Mouse (Mus musculus): Measurements from ENCODE around the gene Tas2r135. TPM values are rescaled to one million over a fixed set of nuclear protein-coding genes. Genes with fewer than 3 reads are reported as not detected.

Tas2r135 gene
- polyA plus RNA-seq (2012; rRNA removed) = 0.30 and 0.37 TPM in 2 replicates

DNA sequence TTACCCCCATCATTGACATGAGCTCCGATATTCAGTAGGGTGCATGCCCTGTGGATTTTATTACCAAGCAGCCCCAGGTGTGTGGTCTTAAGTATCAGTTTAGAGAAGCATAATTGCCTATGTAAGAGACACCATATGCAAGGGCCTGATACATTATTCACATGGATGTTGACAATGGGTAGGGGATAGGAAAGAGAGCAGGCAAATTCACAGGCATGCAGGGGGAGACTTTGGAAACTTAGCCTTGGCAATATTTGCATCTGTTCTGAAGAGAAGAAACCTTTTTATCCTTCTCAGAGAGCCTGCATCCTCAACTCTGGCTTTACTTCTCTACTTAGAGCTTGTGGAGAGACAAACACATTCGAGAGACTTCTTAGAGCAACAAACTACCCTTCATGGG lies at the start of gene Tas2r135:
Gene Tas2r135 (plus strand): TSS at position 301 of the 400 bp plus-strand sequence.
- no peak for DNase-seq (ENCODE audit: low spot score)

- DNase-seq (ENCODE audit: low spot score) = no peak
Observed at GRCm38 (mm10) chr6:42355794-42356600, 49.2 kb upstream of the Tas2r135 start.

DNA sequence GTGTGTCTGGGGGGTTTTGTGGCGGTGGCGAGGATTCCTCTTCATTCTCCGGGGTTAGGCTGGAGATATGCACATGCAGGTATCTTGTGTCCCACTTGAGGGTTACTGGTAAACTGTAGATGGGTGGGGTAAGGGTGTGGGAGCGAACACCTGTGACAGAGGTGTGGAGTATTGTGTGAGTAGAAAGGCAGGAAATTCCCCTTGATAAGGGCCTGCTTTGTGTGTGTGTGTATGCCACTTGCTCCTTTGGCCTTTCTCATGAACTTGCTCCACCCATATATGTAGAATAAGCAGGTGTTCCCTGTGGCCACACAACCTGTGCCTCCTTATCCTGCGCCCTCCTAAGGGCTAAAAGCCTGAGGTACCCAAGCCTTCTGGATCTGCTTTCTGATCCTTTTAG lies 48.3 kb upstream of the Tas2r135 start:
- DNase-seq (ENCODE audit: low spot score) = no peak

DNA sequence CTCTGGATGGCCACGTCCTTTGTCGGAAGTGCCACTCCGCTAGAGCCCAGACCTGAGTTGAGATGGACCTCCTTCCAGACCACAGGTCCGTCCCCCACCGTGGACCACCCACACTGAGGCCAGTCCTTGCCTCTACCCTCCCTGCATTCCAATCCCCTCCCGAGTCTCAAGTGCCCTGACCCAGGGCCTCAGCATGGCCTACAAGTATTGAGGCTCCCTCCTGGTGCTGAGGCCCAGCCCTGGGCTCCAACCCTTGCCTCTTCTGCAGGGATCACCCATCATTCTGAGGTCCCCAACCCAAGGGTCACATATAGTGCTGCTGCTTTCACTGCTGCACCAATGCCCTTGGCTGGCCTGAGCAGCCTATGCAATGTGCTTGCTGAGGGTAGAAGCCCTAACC lies 47.3 kb upstream of the Tas2r135 start:
- DNase-seq (ENCODE audit: low spot score) = no peak

GRCm38 (mm10) chr6:42358901-42359300 lies 46.3 kb upstream of the Tas2r135 start:
- DNase-seq (ENCODE audit: low spot score) = no peak

- DNase-seq (ENCODE audit: low spot score) = no peak
Observed at GRCm38 (mm10) chr6:42359364-42360147, 45.7 kb upstream of the Tas2r135 start.

DNA sequence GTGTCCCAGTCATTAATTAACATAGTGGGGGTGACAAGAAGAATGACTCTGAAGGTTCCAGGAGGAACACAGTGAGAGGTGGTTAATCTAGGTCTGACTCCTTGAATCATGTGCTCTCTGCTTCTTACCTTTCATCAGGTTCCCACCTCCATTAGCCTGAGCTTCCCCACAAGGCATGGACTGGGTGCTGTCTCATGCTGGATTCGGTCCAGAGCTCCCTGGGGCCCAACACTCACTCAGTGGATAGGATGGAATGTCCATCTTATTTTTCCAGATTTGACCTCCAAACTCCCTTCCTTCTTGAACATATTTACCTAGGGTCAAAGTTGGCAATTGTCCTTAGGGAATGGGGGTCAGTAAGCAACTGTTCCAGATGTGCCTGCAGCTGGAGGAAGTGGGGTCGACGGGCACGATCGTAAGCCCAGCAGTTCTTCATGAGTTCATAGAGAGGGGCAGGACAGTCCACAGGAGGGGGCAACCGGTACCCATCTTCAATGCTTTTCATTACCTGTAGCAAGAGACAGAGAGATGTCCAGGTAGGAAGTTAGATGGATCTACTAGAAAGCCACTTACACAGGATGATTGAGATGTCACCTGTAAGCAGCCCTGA lies 44.9 kb upstream of the Tas2r135 start:
- DNase-seq (ENCODE audit: low spot score) = no peak

DNA sequence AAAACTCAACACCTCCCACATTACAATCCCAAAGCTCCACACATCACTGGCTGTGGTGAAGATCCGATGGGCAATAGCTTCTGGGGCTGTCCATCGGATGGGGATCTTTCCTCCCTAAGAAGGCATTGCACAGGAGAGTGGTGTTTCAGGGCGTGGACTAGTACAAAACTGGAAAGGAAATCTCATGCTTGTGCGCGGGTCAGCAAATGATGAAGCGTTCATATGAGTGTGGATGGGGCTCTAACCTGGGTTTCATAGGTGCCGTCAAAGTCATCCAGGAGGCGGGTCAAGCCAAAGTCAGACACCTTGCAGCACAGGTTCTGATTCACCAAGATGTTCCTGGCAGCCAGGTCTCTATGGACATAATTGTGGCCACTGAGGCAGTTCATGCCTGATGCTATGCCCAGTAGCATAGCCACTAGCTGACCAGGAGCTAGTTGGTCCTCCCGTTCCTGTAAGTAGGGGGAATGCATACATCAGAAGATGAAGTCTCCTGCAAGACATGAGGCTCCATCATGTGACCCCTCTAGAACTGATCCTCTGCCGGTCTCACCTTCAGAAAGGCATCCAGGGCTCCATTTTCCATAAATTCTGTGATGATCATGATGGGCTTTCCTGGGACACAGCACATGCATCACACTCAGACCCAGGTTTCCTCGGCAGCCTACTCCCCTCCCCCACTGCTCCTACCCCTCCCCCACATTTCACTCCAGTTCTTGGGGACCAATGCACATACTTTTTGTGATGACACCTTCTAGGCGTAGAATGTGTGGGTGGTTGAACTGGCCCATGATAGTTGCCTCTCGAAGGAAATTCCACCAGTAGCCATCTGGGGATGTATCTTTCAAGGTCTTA lies 44.0 kb upstream of the Tas2r135 start:
- no peak for DNase-seq (ENCODE audit: low spot score)

DNA sequence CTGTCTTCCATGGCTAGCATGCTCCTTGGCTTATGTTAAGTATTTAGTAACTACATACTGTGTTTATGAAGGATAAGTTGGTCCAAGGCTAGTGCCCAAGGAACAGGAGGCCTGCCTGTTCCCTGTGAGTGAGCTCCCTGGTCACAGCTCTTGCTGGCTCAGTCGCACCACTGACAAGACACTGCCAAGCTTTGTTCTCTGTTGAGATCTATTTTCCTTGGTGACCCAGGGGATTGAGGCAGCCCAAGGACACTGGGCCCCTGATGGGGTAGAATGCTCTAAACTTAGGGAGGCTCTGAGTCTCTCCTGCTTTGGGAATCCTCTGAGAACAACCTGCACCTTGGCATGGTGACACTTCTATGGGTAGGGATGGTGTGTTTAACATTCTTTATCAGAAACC lies 43.2 kb upstream of the Tas2r135 start:
- DNase-seq (ENCODE audit: low spot score) = no peak

DNA sequence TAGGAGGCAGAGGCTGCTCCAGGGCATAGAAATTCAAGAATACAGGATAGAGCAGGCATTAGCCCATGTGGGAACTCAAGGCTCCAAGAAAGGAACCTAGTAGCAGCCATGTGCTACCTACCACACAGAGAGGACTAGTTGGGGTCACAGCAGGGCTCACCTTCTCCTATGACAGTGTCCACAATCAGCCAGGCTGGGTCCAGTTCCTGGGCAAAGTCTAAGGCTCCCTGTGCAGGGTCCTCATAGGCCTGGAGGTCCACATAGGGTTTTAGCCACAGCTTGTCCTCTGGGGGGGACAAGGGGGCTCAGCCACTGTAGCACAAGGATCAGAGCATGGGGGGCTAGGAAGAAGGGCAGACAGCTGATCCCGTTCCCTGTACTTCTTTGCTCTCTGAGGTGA lies 42.7 kb upstream of the Tas2r135 start:
- no peak for DNase-seq (ENCODE audit: low spot score)

DNA sequence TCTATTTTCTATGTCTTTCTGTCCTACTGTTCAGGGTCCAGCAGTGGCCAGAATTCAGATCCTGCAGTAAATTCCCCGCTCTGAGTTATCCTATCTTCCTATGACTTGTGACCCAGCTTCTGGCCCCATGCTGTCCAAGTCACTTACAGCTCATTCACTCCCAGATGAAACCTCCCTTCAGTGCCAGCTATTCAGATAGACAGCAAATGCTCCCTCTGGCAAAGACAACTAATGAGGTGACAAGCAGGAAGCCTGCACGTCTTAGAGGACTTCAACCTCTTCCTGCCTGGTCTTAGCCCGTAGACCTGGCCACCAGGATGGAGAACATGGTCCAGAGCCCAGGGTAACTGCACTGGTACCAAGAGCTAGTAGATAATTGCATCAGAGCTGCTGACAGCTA lies 42.3 kb upstream of the Tas2r135 start:
- no peak for DNase-seq (ENCODE audit: low spot score)

DNA sequence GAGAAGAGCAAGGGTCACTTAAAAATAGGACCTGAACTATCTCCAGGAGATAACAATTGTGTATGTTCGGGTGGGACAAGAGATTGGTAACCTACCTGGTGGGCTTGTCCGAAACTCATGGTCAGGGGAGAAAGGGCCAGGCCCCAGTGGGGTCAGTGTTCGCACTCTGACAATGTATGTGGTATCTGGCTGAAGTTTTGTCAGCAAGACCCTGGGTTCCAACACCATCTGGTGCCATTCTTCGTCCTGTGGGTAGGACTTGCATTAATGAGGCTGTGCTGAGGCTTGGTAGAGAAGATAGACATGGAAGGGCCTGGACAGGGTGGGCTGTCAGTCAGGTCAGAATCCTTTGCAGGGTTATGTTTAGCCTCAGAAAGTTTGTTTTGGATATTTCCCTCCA lies 41.2 kb upstream of the Tas2r135 start:
- DNase-seq (ENCODE audit: low spot score) = no peak

- DNase-seq (ENCODE audit: low spot score) = no peak
Observed at GRCm38 (mm10) chr6:42364607-42365006, 40.6 kb upstream of the Tas2r135 start.

DNA sequence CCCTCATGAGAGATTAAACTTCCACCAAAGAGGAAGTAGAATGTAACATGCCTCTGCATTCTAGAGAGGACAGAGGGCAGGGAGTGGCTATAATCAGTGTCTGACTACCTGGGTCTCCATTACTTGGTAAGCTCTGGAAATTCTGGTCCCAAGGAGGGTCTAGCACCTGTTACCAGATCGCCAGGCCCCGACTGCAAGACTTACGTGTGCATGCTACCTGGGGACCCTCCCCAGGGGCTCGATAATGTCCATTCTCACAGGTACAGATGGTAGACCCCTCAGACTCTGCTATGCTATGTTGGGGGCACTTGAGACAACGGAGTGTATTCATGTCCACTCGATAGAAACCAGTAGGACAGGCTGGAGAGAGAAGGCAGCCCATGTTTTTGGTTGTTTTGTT lies 40.0 kb upstream of the Tas2r135 start:
- DNase-seq (ENCODE audit: low spot score) = no peak

DNA sequence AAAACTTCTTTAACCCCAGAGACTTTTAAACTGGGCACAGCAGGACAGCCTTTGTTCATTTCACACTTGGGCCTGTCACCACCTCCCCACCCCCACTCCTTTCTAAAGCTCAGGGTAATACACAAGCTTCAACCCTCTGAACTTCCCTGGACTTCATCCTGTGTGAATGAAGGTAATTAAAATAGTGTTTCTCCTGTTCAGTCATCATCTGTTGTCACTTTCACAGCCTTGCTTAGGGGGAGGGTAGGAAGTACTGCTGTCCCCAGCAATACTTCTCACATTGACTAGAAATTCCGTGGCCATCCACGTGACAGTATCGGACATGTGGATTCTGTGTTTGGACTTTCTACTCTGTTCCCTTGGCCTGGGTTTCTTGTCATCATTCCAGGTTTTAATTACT lies 35.4 kb upstream of the Tas2r135 start:
- DNase-seq (ENCODE audit: low spot score) = no peak

DNA sequence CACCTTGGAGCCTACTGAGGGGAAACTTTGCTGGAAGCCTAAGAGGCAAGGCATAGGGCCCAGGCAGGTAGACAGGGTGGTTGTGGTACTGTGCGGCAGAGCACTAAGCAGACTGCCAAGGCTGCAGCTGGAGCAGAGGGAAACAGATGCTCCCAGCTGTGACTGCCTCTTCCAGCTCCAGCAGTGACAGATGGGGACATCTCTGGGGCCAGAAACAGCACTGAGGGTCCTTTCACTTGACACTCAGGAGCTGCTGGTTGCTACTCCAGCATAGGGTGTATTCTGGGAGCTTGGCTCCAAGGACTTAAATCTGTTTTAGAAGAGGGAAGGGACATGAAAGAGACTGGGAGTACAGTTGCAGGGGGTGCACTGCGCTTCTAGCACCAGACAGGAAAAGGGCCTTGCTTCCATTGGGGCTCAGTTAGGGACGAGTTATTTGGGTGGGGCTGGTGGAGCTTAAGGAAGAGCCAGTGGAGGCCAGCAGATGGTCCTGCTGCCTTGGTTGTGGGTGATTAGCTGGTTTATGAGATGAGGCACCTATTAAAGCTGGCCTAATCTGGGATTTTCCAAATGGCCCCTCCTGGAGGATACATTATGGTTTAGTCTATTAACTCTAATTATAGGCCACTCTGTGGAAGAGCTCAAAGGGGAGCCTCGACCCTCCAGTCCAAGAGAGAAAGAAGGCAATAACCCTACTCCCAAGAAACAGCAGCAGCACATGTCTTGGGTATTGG lies 34.4 kb upstream of the Tas2r135 start:
- no peak for DNase-seq (ENCODE audit: low spot score)

- DNase-seq (ENCODE audit: low spot score) = no peak
Observed at GRCm38 (mm10) chr6:42372001-42372400, 33.2 kb upstream of the Tas2r135 start.

DNA sequence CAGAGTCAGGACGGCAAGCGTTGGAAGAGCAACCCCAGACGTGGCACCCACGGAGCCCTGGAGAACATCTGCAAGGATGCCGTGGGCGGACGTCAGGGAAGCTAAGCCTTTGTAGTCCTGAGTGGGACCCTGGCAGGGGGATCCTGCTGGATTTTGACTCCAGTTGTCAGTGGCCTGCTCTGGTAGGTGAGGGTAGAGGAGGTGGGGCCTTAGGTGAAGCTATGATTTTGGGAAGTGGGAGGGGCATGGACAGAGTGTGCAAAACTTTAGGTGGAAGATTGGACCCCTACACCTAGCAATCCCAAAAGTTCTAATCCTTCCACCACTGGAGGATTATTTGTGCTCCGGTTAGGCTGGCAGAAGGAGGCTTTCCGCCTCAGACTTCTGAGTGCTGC lies 32.8 kb upstream of the Tas2r135 start:
- DNase-seq (ENCODE audit: low spot score) = no peak

DNA sequence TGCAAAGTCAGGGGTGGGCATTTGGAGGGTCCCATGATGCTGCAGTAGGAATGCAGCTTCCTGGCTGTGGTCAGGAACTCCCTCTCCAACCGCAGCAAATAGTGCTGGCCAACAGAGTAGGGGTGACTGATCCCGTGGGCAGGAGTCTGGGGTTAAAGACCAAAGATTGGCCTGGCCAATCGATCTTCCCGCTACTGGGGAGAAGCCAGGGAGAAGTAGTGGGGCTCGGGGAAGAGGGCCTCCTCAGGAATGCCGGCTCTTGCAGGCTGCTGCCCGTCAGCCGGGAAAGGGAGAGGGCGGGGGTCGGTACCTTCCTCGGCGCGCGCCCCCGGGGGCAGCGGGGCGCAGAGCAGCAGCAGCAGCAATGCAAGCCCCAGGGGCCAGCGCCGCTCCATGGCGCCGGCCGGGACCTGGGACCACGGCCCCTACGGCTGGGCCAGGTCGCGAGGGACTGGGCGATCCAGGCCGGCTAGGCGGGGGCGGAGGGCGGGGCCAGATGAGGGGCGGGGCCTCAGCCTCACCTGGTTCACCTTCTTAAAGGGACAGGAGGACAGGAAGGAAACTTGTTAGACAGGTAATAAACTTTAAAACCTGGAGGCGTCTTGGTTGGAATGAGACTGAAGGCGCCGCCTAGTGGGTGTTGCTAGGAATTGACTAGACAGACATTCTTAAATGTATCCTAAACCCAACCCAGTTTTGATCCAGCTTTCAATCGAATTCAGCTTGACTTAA lies 32.3 kb upstream of the Tas2r135 start, which contains the start of gene Epha1:
Gene Epha1 (minus strand): TSS at position 453 of the 732 bp plus-strand sequence.
- no peak for DNase-seq (ENCODE audit: low spot score)

Measured in urinary bladder, adult 2 months (tissue).